Mouse (Mus musculus) right cerebral cortex, adult 18-20 months (tissue): ENCODE data around the gene Cptp.

Experiments used
- DNase-seq: peaks from one replicate; pipeline ENCODE4 v3.0.0; 2022; ENCODE audit warnings: mixed read lengths

Gene Cptp

GRCm38 (mm10) chr4:155886330-155886729 lies 17.1 kb upstream of the Cptp start:
- peak; percentile 0 for DNase-seq

- DNase-seq = no peak
Observed at GRCm38 (mm10) chr4:155883587-155883986, 14.3 kb upstream of the Cptp start.

- DNase-seq = peak; percentile 0
Observed at GRCm38 (mm10) chr4:155871404-155871803, 2.2 kb upstream of the Cptp start.

GRCm38 (mm10) chr4:155868614-155869298 lies 484 bp downstream of the Cptp start:
- no peak for DNase-seq

- DNase-seq = no peak
Observed at GRCm38 (mm10) chr4:155863001-155863400, 6.2 kb downstream of the Cptp start, which contains the start of gene Tas1r3. Tas1r3 (minus strand) TSS chr4:155863362.

GRCm38 (mm10) chr4:155861787-155862186 lies 7.5 kb downstream of the Cptp start:
- no peak for DNase-seq

- DNase-seq = no peak
Observed at GRCm38 (mm10) chr4:155859318-155859717, 9.9 kb downstream of the Cptp start.

- DNase-seq = no peak
Observed at GRCm38 (mm10) chr4:155856881-155857280, 12.4 kb downstream of the Cptp start.

- DNase-seq = no peak
Observed at GRCm38 (mm10) chr4:155856071-155856470, 13.2 kb downstream of the Cptp start.

GRCm38 (mm10) chr4:155854991-155855390 lies 14.2 kb downstream of the Cptp start:
- DNase-seq = no peak

- no peak for DNase-seq
Observed at GRCm38 (mm10) chr4:155853421-155853820, 15.8 kb downstream of the Cptp start.

- DNase-seq = no peak
Observed at GRCm38 (mm10) chr4:155851951-155852411, 17.3 kb downstream of the Cptp start.

- DNase-seq = no peak
Observed at GRCm38 (mm10) chr4:155851368-155851767, 17.9 kb downstream of the Cptp start.

- no peak for DNase-seq
Observed at GRCm38 (mm10) chr4:155849792-155850451, 19.3 kb downstream of the Cptp start.

- DNase-seq = no peak
Observed at GRCm38 (mm10) chr4:155849391-155849790, 19.8 kb downstream of the Cptp start.

- DNase-seq = no peak
Observed at GRCm38 (mm10) chr4:155848434-155849095, 20.7 kb downstream of the Cptp start.

- DNase-seq = no peak
Observed at GRCm38 (mm10) chr4:155847591-155848352, 21.5 kb downstream of the Cptp start.

- DNase-seq = peak; percentile 94
Observed at GRCm38 (mm10) chr4:155846871-155847578, 22.2 kb downstream of the Cptp start, which contains the start of gene Dvl1. Dvl1 (plus strand) TSS chr4:155847402.

GRCm38 (mm10) chr4:155843231-155843630 lies 26.0 kb downstream of the Cptp start:
- DNase-seq = no peak

GRCm38 (mm10) chr4:155841651-155842270 lies 27.5 kb downstream of the Cptp start:
- no peak for DNase-seq

GRCm38 (mm10) chr4:155841003-155841454 lies 28.2 kb downstream of the Cptp start:
- no peak for DNase-seq
